Mouse (Mus musculus) retina, postnatal 7 days (tissue): ENCODE results near the gene Krt7.

Experiments
- DNase-seq: peaks from one replicate; pipeline ENCODE4 v3.0.0-alpha.2; 2012; ENCODE audit warnings: low read depth, low spot score

Krt7 gene

DNA sequence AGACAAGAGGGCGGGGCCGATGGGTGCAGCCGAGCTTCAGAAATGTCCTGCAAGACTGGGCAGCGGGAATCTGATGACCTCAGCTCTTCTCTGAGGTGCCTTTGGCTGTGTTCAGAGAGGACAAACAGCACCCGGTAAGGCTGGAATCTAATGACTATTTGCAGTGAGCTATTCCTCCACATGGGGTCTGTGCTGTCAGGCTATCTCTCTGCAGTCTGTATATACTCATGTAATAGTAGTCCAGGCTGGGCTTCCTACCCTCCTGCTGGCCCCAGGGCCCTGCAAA is 34.1 kb upstream of the Krt7 start:
- DNase-seq: no peak

- DNase-seq: no peak
These were observed 32.2 kb upstream of the Krt7 start for GRCm38 (mm10) chr15:101378646-101379045.

GRCm38 (mm10) chr15:101381758-101382157 is 29.1 kb upstream of the Krt7 start:
- DNase-seq: no peak

GRCm38 (mm10) chr15:101382811-101383210 is 28.0 kb upstream of the Krt7 start:
- DNase-seq: no peak

DNA sequence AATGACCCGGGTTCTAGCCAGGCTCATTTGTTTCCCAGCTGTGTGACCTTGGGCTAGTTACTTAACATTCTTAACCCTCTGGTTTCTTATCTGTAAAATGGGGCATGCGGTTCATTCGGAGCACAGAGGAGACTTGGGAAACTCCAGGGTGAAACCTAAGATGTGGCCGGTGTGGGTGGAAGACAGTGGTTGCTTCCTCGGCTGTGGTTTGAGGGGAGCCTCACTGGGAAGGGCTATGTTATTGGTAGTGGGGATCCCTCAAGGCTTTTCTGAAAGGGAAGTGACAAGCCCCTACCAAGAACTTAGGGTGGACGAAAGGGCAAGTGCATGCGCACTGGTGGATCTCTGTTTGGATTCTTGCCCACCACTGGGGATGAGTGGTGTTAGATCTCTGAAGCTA is 26.2 kb upstream of the Krt7 start:
- no peak for DNase-seq

DNA sequence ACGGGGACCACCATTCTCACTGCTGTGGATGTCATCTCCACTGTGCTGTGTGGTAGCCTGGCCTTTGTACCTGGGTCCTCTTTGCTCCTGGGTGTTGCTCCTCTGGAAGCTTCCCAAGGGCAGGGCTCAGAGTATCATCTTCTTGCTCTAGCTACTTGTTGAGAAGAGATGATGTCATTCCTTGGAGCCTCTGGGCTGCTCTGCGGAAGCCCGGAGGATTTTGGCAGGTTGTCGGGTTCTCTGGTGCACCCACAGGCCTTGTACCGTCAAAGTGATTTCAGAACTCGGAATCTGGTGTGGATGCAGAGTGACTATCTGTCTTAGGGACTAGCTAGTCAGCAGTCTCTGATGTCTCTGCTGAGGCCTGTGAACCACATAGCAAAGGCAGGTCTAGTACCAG is 25.8 kb upstream of the Krt7 start:
- no peak for DNase-seq

- no peak for DNase-seq
These were observed 23.7 kb upstream of the Krt7 start for GRCm38 (mm10) chr15:101387176-101387575.

- no peak for DNase-seq
These were observed 22.8 kb upstream of the Krt7 start for GRCm38 (mm10) chr15:101388034-101388541.

GRCm38 (mm10) chr15:101390203-101390602 is 20.6 kb upstream of the Krt7 start:
- no peak for DNase-seq

DNA sequence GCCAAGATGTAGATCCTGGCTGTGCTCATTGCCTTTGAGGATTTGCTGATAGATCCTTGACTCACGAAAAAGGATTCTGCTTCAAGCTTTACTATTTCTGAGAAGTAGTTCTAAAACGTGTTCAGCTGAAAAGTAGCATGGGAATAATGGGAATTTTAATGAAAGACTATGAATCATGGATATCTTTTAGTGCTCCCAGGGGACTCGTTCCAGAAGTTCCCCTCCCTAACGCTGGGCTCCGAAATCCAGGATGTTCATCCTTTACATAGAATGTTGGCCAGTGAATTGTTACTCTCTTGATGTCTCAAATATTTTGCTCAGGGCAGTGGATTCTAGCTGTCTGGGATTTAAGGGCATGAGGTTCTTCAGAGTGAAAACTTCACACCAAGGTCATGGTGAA is 18.6 kb upstream of the Krt7 start:
- no peak for DNase-seq

DNA sequence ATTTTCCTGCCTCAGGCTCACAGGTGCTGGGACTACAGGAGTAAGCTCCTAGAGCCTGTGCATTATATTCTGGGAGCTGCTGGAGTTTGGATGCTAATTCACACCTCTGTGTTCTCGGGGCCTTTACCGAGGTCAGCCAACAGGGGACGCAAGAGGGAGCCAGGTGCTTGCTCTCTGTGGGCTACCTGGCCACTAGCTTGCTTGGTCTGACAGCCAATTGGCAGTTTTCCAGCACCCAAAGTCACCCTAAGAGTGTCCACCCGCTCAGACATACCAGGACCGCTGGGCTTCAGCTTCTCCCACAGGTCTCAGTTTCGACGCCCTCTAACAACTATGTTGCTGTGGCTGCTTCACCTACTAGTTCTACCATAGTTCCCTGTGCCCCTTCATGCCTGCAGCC is 15.9 kb upstream of the Krt7 start:
- no peak for DNase-seq

DNA sequence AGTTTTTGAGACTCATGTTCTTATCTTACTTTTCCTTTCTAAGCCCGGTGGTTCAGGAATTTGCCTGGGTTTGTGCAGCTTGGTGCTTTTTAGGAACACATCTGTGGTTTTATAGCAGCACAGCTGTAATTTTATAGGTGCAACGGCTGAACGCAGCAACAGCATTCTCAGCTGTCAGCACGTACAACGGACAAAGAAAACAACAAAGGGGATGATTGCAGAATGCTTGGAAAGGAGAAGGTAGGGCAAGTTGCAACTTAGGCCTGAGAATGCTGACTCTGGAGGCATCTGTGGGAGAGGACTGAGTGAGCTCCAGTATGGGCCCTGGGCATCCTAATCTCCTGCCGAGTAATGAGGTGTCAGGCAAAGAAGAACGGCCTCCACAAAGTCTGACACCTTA is 14.4 kb upstream of the Krt7 start:
- DNase-seq: no peak

DNA sequence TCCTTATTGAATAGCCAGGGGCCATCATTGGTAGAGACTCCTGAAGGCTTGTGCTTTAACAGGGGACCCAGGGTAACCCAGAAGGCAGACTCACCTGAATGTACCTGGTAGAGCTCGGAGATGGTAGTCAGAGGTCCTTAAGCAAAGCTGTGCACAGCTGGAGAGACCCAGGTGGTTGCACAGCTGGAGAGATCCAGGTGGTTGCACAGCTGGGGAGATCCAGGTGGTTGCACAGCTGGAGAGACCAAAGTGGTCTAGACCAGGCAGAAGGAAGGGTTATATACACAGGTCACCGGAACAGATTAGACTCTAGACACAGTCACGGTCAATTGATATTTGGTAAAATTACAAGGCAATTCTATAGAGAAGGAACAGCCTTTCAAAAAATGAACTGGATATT is 13.9 kb upstream of the Krt7 start:
- DNase-seq: no peak

GRCm38 (mm10) chr15:101397683-101398082 is 13.2 kb upstream of the Krt7 start:
- no peak for DNase-seq

DNA sequence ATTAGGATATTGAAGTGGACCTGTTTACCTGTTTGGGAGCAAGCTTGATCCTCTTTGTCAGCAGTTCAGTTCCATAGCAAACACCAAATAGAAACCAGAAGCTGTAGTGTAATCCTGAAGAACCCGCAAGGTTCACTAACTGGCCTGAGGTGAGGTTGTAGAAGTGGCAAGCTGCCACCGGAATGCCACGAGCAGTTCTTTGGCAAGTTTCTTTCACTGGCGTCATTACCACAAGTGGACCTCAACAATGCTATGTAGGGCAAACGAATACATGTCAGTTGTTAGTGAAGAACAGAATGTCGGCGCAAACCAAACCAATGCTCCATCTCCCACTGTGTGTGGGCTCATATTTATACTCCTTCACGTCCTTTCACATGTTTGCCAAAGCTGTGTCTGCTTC is 12.6 kb upstream of the Krt7 start:
- no peak for DNase-seq

- DNase-seq: no peak
These were observed 1.3 kb downstream of the Krt7 start for GRCm38 (mm10) chr15:101412188-101412587.

GRCm38 (mm10) chr15:101413916-101414635 is 3.2 kb downstream of the Krt7 start:
- no peak for DNase-seq

- DNase-seq: no peak
These were observed 4.1 kb downstream of the Krt7 start for GRCm38 (mm10) chr15:101414807-101415565.

DNA sequence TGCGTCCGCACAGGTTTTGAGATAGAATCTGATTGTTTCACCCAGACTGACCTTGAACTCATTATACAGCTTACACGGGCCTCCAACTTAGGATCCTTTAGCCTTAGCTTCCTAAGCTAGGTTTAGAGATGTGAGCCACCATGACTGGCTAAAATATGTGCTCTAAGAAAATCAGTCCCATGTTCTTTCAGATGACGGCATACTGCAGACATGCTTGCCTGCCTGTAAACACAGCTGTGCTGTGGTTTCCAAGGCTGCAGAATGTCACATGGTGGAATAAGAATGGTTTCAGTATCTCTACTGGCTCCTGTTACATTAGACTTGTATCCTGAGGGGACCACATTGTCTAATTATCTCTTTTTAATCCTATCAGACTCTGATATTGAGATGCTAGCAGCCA is 8.1 kb downstream of the Krt7 start:
- DNase-seq: no peak

DNA sequence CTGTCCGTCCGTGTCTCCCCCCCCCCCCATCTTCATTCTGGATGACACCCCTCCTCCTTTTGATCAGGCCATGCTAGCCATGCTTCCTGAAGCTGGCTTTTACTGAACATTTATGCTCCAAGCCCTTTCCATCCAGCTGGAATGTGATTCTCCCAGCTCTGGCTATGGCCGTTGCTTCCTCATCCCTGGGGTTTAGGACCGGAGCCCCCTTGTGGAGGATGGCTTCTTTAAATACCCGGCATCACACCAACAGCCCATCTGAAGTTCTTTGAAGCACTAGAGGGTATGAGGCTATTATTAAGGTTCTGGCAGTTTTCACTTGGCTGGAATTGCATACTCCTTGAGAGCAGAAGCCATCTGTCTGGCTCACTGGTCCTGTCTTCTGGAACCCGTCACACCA is 10.1 kb downstream of the Krt7 start:
- DNase-seq: no peak

DNA sequence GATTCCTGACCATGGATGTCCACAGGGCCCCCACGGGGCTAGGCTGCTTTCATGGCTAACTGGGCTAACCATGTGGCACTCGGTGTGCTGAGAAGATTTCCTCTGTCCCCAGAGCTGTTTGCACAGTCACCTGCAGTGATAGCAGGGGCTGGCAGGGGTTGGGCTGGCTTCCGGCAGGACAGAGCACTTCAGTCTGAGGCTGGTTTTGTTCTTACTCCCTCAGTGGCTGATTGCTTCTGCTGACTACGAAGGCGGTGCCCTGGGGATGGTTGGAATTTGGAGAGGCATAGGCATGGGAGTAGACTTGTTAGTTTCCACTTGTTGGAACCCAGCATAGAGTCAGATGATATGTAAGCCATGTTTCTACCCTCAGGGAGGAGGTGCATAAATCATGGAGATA is 14.1 kb downstream of the Krt7 start:
- no peak for DNase-seq

DNA sequence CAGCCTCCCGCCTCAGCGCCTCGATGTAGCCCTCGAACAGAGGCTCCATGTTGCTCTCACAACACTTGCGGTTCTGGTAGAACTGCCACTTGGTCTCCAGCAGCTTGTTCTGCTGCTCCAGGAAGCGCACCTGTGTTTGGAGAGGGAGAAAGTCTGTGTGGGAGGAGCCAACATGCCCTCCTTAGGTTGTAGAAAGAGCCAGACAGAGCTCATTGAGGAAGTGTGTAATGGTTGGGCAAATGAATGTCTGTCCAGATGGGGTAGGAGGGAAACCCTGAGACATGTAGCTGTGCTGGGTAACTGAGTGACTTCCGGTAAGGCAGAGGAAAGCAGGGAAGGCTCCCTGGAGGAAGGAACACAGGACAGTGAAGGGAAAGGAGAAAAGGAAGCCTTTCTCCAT is 25.8 kb downstream of the Krt7 start:
- DNase-seq: no peak

GRCm38 (mm10) chr15:101438555-101438954 is 27.7 kb downstream of the Krt7 start, which contains the start of gene Krt87:
Gene Krt87, minus strand, starts transcription at chr15:101438804.
- DNase-seq: no peak
